Mouse (Mus musculus) layer of hippocampus, postnatal 14 days (tissue): ENCODE data around the gene Dolk. TPM values are rescaled to one million over a fixed set of nuclear protein-coding genes. Genes with fewer than 3 reads are reported as not detected.
A peak's percentile ranks its signal among the peaks of the same experiment; 100 is the strongest.

Experiments
- DNase-seq, 2 experiments: peaks; one replicate each; pipeline ENCODE4 v3.0.0; 2021 to 2022; ENCODE audit warnings: low spot score in 2 of 2, mixed read lengths in 1 of 2
- total RNA-seq, 2 experiments: library from RNA; stranded (reverse); gene quantifications; 2 replicates each; pipeline ENCODE4 v1.2.3; 2021

Gene Dolk
- total RNA-seq, 2 experiments from 2014 or later, result 24.4 TPM

DNA sequence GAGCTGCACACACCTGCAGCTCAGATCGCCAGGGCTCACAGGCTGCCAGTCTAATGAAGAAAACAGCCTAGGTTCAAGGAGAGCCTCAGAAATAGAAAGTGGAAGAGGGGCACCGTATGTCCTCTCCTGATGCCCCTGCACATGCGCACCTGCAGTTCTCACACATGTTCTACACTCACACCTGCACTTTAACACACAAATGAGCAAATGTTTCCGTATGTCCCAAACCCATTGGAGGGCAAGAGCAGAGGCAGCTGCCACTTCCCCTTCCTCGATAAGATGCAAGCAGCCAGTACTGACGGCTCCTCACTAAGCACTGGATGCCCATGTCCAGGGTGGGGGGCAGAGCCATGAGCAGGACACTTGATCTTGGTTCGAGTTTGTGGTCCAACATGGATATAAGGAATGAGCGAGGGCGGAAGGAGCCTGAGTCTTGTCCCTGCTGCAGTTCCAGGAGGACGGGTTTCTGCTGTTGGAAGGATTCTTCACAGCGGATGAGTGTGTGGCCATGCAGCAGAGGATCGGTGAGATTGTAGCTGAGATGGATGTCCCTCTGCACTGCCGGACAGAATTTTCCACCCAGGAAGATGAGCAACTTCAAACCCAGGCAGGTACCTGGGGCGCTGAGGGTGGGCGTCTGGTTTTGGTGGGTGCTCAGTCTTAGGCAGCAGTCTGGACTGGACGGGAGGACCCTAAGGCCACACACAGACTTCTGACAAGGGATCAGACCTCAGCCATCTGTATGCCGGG is 16.7 kb downstream of the Dolk start:
- DNase-seq, result no peak

DNA sequence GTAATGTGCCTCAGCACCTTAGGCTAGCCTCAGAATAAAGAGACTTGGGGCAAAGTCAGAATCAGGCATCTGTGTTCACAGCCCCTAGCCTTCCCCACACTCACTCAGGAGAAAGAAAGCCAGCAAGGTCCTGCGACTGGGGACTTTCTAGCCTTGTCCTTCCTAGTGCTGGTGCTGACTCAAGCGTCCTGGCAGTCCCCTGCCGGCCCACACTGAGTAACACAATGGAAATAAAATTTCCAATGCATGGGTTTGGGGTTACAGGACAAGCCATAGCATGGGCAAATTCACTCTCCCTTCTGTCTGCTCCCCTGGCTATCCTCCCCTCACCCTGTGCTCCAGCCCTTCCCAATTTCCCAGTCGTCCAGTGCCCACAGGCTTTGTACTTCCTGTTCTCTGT is 17.8 kb downstream of the Dolk start:
- no peak for DNase-seq

DNA sequence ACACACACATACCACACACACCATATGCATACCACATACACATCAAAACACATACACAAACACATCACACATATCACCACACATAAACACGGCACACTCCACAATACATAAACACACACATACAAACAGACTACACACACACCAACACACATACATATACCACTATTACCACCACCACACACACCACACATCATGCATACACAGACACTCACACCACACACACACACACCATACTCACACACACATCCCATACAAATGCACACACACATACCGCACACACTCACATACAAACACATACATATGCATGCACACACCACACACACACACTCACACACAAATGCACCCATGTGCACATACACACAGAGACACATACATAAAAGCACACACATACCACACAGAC is 18.7 kb downstream of the Dolk start:
- no peak for DNase-seq

GRCm38 (mm10) chr2:30266392-30266941 is 19.7 kb downstream of the Dolk start:
- DNase-seq, result peak in 1 of 2 experiments; percentile 56

- peak; percentile 53 to 86 for DNase-seq
Observed at GRCm38 (mm10) chr2:30265767-30266253, 20.3 kb downstream of the Dolk start, which contains the start of gene Phyhd1. Gene Phyhd1, plus strand, starts transcription at chr2:30266203.

- no peak for DNase-seq
Observed at GRCm38 (mm10) chr2:30264671-30265519, 21.2 kb downstream of the Dolk start.

GRCm38 (mm10) chr2:30263811-30264210 is 22.3 kb downstream of the Dolk start:
- DNase-seq, result no peak

- DNase-seq, result peak; percentile 75 to 86
Observed at GRCm38 (mm10) chr2:30262840-30263441, 23.2 kb downstream of the Dolk start.

DNA sequence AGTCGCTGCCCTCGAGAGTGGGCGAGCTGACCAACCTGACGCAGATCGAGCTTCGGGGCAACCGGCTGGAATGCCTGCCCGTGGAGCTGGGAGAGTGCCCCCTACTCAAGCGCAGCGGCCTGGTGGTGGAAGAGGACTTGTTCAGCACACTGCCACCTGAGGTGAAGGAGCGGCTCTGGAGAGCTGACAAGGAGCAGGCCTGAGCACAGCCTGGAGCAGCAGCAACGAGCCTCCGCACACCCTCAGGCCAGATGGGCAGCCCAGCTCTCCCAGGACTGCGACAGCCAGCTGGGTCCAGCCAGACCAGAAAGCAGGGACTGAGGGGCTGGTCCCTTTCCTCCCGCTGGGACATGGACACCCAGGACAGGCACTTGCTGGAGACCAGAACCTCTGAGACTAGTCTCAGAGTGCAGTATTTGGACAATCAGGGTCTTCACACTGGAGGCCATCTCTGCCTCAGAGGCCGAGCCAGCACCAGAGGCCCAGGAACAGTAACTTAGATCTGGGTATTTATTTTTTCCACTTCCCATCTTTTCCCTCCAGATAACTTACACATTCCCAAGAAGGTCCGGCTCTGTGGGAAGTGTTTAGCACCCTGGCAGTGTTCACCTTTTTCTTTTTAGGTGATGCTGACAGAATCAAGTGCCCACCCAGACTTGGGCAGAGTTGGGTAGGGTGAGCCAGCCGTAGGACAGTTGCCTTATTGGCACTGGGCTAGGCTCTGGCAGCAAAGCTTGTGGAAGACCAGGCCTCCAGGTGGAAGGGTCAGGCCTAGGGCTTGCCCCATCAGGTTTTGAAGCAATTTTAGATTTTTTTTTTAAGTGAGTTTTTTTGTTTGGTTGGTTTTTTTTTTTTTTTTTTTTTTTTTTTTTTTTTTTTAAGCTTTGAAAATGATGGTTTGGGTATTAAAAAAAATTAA is 24.0 kb downstream of the Dolk start:
- no peak for DNase-seq

GRCm38 (mm10) chr2:30261064-30261736 is 24.9 kb downstream of the Dolk start:
- DNase-seq, result no peak

DNA sequence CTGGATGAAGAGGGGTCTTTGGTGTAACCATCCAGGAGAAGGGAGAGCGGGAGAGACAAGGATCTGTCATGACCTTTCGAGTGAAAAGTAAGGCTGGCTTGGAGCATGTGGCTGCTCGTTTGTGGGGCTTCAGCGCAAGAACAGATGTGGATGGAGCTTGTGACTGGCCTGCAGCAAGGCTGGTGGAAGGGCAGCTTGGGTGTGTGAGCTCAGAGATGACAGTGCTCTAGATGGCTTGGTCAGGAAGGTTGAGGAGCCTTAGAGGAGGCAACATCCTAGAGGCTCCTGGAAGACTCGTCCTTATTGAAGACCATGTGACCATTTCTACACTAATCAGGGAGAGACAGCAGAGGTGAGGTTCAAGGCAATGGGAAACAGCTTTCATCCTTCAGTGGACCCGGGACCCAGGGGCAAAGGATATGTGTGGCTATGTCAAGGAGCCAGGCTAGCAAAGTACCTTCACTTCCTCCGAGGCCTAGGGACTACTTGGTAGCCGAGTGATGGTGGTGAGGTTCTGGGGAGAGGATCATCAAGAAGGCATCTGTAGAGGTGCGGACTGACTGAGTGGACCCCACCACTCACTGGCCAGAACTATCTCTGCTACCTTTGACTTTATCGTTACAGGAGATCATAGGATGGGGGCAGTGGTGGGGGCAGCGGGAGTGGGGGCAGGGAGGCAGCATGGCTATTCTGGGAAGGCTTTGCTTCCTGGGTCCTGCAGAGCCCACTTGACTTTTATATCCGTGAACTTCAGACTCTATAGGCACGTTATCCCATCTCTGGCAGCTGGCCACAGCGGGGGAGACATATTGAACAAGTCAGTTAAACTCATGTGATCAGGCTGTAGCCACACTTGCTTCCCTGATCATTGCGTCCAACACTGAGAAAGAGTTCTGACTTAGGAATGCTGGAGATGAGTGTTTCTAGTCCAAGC is 26.7 kb downstream of the Dolk start:
- no peak for DNase-seq

DNA sequence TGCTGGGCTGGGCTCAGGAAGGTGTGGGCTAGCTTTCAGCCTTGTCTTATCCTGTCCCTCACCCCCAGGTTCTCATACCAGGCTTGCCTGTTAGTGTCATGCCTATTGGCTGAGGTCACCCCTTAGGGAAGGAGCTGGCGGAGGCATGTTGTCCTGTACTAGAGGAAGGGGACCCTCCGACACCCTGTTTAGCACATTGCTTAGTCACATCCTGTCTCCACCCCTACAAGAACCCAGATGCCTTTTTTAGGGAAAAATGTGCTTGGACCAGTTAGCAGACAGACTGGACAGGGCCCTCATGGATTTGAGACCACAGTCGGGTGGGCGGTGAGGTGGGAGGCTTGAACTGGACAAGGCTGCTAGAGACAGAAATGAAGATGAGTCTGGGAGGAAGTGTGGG is 27.5 kb downstream of the Dolk start:
- no peak for DNase-seq

DNA sequence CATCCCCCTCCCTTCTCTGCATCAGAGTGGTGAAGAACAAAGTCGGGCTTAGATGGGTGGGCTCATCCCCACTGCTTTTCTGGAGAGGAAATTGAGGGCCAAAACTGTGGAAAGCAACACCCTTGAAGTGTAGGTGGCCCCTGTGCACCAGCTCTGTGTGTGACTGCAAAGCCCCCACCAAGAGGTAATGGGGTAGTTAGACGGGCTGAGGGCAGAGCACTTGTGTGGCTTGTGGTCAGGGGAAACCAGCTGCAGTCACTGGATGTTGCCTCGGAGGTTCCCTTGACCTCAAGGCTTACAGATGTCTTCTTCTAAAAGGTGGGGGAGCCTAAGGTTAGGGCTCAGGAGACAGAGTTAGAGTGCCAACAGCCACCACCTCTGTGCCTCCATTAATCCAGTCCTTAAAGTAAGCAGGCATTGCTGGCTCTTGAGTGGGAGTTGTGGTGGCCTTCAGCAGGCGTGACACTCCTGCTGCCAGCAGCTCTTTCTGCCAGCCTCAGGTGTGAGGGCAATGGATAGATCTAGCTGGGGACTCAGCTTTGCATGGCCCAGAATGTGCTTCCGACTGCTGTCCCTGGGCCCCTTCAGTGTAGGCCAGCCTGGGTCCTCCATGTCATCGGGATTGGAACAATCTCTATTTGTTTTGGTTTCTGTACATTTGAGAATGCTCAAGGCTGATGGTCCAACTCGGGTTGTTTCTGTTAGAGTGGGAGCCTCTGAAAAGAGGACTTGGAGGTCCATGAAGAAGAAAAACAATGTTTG is 28.3 kb downstream of the Dolk start:
- DNase-seq, result no peak

GRCm38 (mm10) chr2:30256616-30257350 is 29.4 kb downstream of the Dolk start:
- DNase-seq, result no peak

DNA sequence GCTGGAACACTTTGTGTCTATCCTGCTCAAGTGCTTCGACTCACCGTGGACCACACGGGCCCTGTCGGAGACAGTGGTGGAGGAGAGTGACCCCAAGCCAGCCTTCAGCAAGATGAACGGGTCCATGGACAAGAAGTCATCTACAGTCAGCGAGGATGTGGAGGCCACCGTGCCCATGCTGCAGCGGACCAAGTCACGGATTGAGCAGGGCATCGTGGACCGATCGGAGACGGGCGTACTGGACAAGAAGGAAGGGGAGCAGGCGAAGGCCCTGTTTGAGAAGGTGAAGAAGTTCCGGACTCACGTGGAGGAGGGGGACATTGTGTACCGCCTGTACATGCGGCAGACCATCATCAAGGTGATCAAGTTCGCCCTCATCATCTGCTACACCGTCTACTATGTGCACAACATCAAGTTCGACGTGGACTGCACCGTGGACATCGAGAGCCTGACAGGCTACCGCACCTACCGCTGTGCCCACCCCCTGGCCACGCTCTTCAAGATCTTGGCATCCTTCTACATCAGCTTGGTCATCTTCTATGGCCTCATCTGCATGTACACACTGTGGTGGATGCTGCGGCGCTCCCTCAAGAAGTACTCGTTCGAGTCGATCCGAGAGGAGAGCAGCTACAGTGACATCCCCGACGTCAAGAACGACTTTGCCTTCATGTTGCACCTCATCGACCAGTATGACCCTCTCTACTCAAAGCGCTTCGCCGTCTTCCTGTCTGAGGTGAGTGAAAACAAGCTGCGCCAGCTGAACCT is 30.3 kb downstream of the Dolk start:
- DNase-seq, result no peak

DNA sequence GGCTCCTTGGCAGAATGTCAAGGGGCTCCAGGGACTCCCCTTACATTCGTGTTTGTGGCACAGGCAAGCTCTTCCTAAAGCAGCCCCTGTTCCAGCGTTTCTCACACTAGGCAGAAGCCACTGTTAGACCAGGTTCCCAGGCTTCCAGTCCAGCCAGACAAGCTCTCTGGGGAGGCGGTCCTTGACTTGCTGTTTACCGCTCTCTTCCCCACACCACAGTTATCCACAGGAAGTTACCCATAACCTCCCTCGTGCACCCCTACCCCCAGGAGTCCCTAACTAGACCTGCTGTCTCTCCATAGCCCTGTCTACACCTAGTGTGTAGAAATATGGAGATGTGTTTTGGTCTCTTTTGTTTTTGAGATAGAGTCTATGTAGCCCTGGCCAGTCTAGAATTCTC is 32.3 kb downstream of the Dolk start:
- DNase-seq, result no peak
